Mouse (Mus musculus): Measurements from ENCODE around the gene Rbck1. TPM values are rescaled to one million over a fixed set of nuclear protein-coding genes. Genes with fewer than 3 reads are reported as not detected.

Gene Rbck1
- 67.9 and 74.4 TPM in 2 replicates for polyA plus RNA-seq (2015; fragmentation: Nextera tagmentation; extraction: Ambion mirVana)

DNA sequence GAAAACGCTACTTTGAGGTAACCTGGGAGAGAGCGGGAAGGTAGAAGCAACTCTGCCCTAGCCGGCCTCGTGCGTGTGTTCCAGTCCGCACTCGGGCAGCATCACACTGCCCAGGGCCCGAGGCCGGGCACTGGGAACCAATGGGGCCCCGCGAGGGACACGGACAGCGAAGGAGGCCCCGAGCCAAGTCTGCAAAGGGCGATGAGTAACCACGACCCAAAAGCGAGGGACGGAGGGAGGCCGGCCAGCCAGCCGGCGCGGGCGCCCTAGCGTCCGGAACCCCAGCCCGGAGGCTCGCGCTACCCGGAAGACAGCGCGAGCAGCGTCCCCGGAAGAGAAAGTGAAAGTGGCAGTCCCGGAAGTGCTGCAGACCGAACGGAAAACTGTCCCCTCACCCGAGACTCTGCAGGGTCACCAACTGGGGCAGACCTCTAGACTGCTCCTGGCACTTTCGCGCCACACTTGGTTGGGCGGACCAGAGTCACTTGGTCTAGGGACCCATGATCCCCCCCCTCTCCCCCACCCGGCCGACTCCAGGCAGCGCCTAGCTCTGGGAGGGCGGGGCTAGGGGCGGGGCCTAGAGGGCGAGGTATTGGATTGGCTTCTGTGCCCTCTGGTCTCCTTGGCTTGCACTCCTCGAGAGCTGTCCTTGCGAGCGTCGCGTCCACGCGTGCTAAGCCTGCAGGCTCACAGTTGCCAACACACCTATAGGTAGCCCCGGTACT lies at the start of gene Rbck1:
Rbck1 (minus strand) TSS at position 553 of the 725 bp plus-strand sequence.
- Histone ChIP-seq H3K36me3 (ENCODE audit: insufficient read depth, low read length) (no peaks in the 10 kb centered on the region), H3K4me1 (ENCODE audit: insufficient read depth, low read depth, low read length) (peaks cover 11% of the 10 kb centered on the region; the same call in 1 of the 2 replicates), H3K27ac (ENCODE audit: low read length) (peak within 1 kb of the TSS; percentile 95), H3K4me3 (ENCODE audit: low read depth, low read length) (peak within 1 kb of the TSS; percentile 72), H3K27me3 (replicated peaks; ENCODE audit: insufficient read depth, low read length) (no peaks in the 10 kb centered on the region), H3K9me3 (ENCODE audit: low read length) (no peaks in the 10 kb centered on the region), H3K9ac (replicated peaks; ENCODE audit: low read depth) (peak within 1 kb of the TSS; percentile 73), H3K4me2 (replicated peaks; ENCODE audit: low read depth, low read length) (peak within 1 kb of the TSS; percentile 75)
- WGBS: under 1% methylated on average over 53 of the region's 54 CpGs
- TF ChIP-seq EP300 (IDR thresholded peaks at IDR 0.05) (no peak), CTCF (IDR thresholded peaks at IDR 0.05) (no peak; the same call in 1 of the 2 replicates)
- ATAC-seq (peak; percentile 92), DNase-seq (ENCODE audit: low spot score) (peak; percentile 97)

GRCm38 (mm10) chr2:152376345-152376741 lies 43.9 kb upstream of the Rbck1 start, which contains the start of gene Nrsn2:
Gene Nrsn2 (minus strand): TSS chr2:152376638.
- ATAC-seq (no peak), DNase-seq (ENCODE audit: low spot score) (no peak)
- no peak within 1 kb of the TSS for H3K4me3 ChIP-seq (ENCODE audit: low read depth, low read length)
- H3K4me1 ChIP-seq (ENCODE audit: insufficient read depth, low read depth, low read length): no peaks in the 10 kb centered on the region
- no peak within 1 kb of the TSS for H3K9ac ChIP-seq (replicated peaks; ENCODE audit: low read depth)
- no peaks in the 10 kb centered on the region for H3K9me3 ChIP-seq (ENCODE audit: low read length)
- TF ChIP-seq CTCF (IDR thresholded peaks at IDR 0.05) (no peak), EP300 (IDR thresholded peaks at IDR 0.05) (no peak)
- H3K27ac ChIP-seq (ENCODE audit: low read length): no peak within 1 kb of the TSS
- WGBS: 2% methylated on average over 13 of the region's 16 CpGs
- peaks cover 15% of the 10 kb centered on the region; the same call in 1 of the 2 replicates for H3K27me3 ChIP-seq (replicated peaks; ENCODE audit: insufficient read depth, low read length)
- no peak within 1 kb of the TSS for H3K4me2 ChIP-seq (replicated peaks; ENCODE audit: low read depth, low read length)
- H3K36me3 ChIP-seq (ENCODE audit: insufficient read depth, low read length): no peaks in the 10 kb centered on the region

GRCm38 (mm10) chr2:152375652-152376344 lies 43.3 kb upstream of the Rbck1 start:
- WGBS: 9% methylated on average over 21 of the region's 21 CpGs
- H3K9ac ChIP-seq (replicated peaks; ENCODE audit: low read depth): no peak overlapping the region
- H3K27me3 ChIP-seq (replicated peaks; ENCODE audit: insufficient read depth, low read length): peaks cover 15% of the 10 kb centered on the region; the same call in 1 of the 2 replicates
- H3K4me2 ChIP-seq (replicated peaks; ENCODE audit: low read depth, low read length): no peak overlapping the region
- ATAC-seq (no peak), DNase-seq (ENCODE audit: low spot score) (no peak)
- no peak overlapping the region for H3K27ac ChIP-seq (ENCODE audit: low read length)
- TF ChIP-seq EP300 (IDR thresholded peaks at IDR 0.05): no peak
- no peak for TF ChIP-seq CTCF (IDR thresholded peaks at IDR 0.05)
- H3K36me3 ChIP-seq (ENCODE audit: insufficient read depth, low read length): no peaks in the 10 kb centered on the region
- no peaks in the 10 kb centered on the region for H3K4me1 ChIP-seq (ENCODE audit: insufficient read depth, low read depth, low read length)
- no peaks in the 10 kb centered on the region for H3K9me3 ChIP-seq (ENCODE audit: low read length)
- no peak overlapping the region for H3K4me3 ChIP-seq (ENCODE audit: low read depth, low read length)

GRCm38 (mm10) chr2:152373547-152373946 lies 41.1 kb upstream of the Rbck1 start:
- TF ChIP-seq CTCF (IDR thresholded peaks at IDR 0.05): no peak
- TF ChIP-seq EP300 (IDR thresholded peaks at IDR 0.05): no peak
- ATAC-seq: no peak
- Histone ChIP-seq H3K4me2 (replicated peaks; ENCODE audit: low read depth, low read length) (no peak overlapping the region), H3K4me3 (ENCODE audit: low read depth, low read length) (no peak overlapping the region), H3K36me3 (ENCODE audit: insufficient read depth, low read length) (no peaks in the 10 kb centered on the region), H3K27me3 (replicated peaks; ENCODE audit: insufficient read depth, low read length) (peaks cover 15% of the 10 kb centered on the region; the same call in 1 of the 2 replicates), H3K9ac (replicated peaks; ENCODE audit: low read depth) (no peak overlapping the region), H3K27ac (ENCODE audit: low read length) (no peak overlapping the region), H3K9me3 (ENCODE audit: low read length) (no peaks in the 10 kb centered on the region), H3K4me1 (ENCODE audit: insufficient read depth, low read depth, low read length) (no peaks in the 10 kb centered on the region)
- 70% methylated on average over 9 of the region's 9 CpGs for WGBS
- no peak for DNase-seq (ENCODE audit: low spot score)

DNA sequence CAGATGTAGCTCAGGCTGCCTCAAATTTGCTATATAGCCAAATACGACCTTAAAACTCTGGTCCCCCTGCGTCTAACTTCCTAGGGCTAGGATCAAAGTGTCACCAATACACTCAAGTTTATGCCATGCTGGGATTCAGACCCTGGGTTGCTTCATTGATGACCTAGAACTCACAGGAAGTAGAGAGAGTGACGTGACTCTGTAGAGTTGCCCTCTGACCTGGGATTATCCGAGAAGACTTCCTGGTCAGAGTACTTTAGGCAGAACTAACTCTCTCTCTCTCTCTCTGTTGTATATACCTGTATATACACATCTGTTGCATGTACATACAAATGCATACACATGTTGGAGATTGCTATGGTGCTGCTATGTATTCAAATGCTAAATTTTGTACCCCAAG lies 40.2 kb upstream of the Rbck1 start:
- TF ChIP-seq EP300 (IDR thresholded peaks at IDR 0.05): no peak
- TF ChIP-seq CTCF (IDR thresholded peaks at IDR 0.05): no peak
- 57% methylated on average over 4 of the region's 4 CpGs for WGBS
- no peak overlapping the region for H3K4me2 ChIP-seq (replicated peaks; ENCODE audit: low read depth, low read length)
- ATAC-seq: no peak
- DNase-seq (ENCODE audit: low spot score): no peak
- H3K27ac ChIP-seq (ENCODE audit: low read length): no peak overlapping the region
- H3K27me3 ChIP-seq (replicated peaks; ENCODE audit: insufficient read depth, low read length): peaks cover 15% of the 10 kb centered on the region; the same call in 1 of the 2 replicates
- no peak overlapping the region for H3K4me3 ChIP-seq (ENCODE audit: low read depth, low read length)
- no peaks in the 10 kb centered on the region for H3K9me3 ChIP-seq (ENCODE audit: low read length)
- no peaks in the 10 kb centered on the region for H3K36me3 ChIP-seq (ENCODE audit: insufficient read depth, low read length)
- no peak overlapping the region for H3K9ac ChIP-seq (replicated peaks; ENCODE audit: low read depth)
- no peaks in the 10 kb centered on the region for H3K4me1 ChIP-seq (ENCODE audit: insufficient read depth, low read depth, low read length)

DNA sequence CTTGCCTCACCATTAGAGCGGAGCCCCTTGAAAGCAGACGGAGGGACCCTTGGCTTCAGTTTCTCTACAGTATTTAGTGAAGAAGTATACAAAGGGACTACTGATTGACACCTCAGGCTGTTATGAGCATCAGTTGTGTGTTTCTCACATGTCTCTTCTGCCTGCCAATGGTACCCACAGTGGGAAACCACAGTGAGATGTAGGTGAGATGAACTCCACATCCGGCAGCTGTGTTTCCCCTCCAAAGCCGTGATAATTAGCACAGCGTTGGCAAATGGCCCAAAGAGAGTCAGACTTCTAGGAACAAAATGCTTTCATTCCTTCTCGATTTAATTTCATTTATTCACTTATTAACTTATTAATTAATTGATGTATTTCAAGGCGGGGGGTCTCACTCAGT lies 39.7 kb upstream of the Rbck1 start:
- Histone ChIP-seq H3K9me3 (ENCODE audit: low read length) (no peaks in the 10 kb centered on the region), H3K27me3 (replicated peaks; ENCODE audit: insufficient read depth, low read length) (peaks cover 15% of the 10 kb centered on the region; the same call in 1 of the 2 replicates), H3K4me3 (ENCODE audit: low read depth, low read length) (no peak overlapping the region), H3K9ac (replicated peaks; ENCODE audit: low read depth) (no peak overlapping the region), H3K4me1 (ENCODE audit: insufficient read depth, low read depth, low read length) (no peaks in the 10 kb centered on the region), H3K27ac (ENCODE audit: low read length) (no peak overlapping the region), H3K4me2 (replicated peaks; ENCODE audit: low read depth, low read length) (no peak overlapping the region), H3K36me3 (ENCODE audit: insufficient read depth, low read length) (no peaks in the 10 kb centered on the region)
- TF ChIP-seq EP300 (IDR thresholded peaks at IDR 0.05) (no peak), CTCF (IDR thresholded peaks at IDR 0.05) (no peak)
- 76% methylated on average over 7 of the region's 7 CpGs for WGBS
- ATAC-seq: no peak
- DNase-seq (ENCODE audit: low spot score): no peak
